Mouse (Mus musculus): ENCODE data around the gene Il17re. TPM values are rescaled to one million over a fixed set of nuclear protein-coding genes. Genes with fewer than 3 reads are reported as not detected.

Gene Il17re
- polyA plus RNA-seq, 1 experiment from 2014 or later: 8.4 TPM

- Histone ChIP-seq H3K4me1 (replicated peaks; ENCODE audit: control insufficient read depth, insufficient read depth, low read length) (no peaks in the 10 kb centered on the region), H3K9me3 (ENCODE audit: control insufficient read depth, low read length) (no peaks in the 10 kb centered on the region), H3K36me3 (ENCODE audit: control insufficient read depth, insufficient read depth, low read length) (peaks cover 88% of the 10 kb centered on the region), H3K4me3 (ENCODE audit: low read depth, low read length) (no peak overlapping the region), H3K27ac (ENCODE audit: low read depth) (no peak overlapping the region), H3K4me2 (ENCODE audit: low read length) (no peak overlapping the region), H3K9ac (ENCODE audit: low read length) (no peak overlapping the region), H3K27me3 (replicated peaks; ENCODE audit: control insufficient read depth, insufficient read depth, low read length) (no peaks in the 10 kb centered on the region)
- no peak for ATAC-seq (replicated peaks; ENCODE audit: low FRiP score, low TSS enrichment, low read depth)
- WGBS: 95% methylated on average over 8 of the region's 8 CpGs
- DNase-seq (ENCODE audit: low spot score): no peak
These were observed 59.3 kb downstream of the Il17re start for GRCm38 (mm10) chr6:113517434-113518080.

Small RNAs within 50 kb of the gene (microRNA-seq; reads per million reads assigned to microRNA genes)
- not detected for gene Gm24387

Other genes with a start within 250 kb of the Il17re start
- 36.3 and 40.8 TPM in 2 replicates for gene Mtmr14, start 220.6 kb upstream of the Il17re start, polyA plus RNA-seq (2014; fragmentation: Nextera tagmentation; extraction: Ambion mirVana)
- gene Cpne9, start 176.2 kb upstream of the Il17re start, polyA plus RNA-seq (2014; fragmentation: Nextera tagmentation; extraction: Ambion mirVana): 0.05 and 0.12 TPM in 2 replicates
- gene Brpf1, start 151.3 kb upstream of the Il17re start, polyA plus RNA-seq (2014; fragmentation: Nextera tagmentation; extraction: Ambion mirVana): 21.0 and 21.6 TPM in 2 replicates
- 12.7 and 14.2 TPM in 2 replicates for gene Ogg1, start 131.5 kb upstream of the Il17re start, polyA plus RNA-seq (2014; fragmentation: Nextera tagmentation; extraction: Ambion mirVana)
- 94.8 and 101 TPM in 2 replicates for gene Camk1, start 114.5 kb upstream of the Il17re start, polyA plus RNA-seq (2014; fragmentation: Nextera tagmentation; extraction: Ambion mirVana)
- gene Tada3, start 80.6 kb upstream of the Il17re start, polyA plus RNA-seq (2014; fragmentation: Nextera tagmentation; extraction: Ambion mirVana): 50.5 and 53.4 TPM in 2 replicates
- 221 and 234 TPM in 2 replicates for gene Arpc4, start 80.4 kb upstream of the Il17re start, polyA plus RNA-seq (2014; fragmentation: Nextera tagmentation; extraction: Ambion mirVana)
- 2.5 and 4.0 TPM in 2 replicates for gene Ttll3, start 69.2 kb upstream of the Il17re start, polyA plus RNA-seq (2014; fragmentation: Nextera tagmentation; extraction: Ambion mirVana)
- gene Rpusd3, start 39.1 kb upstream of the Il17re start, polyA plus RNA-seq (2014; fragmentation: Nextera tagmentation; extraction: Ambion mirVana): 21.9 and 27.4 TPM in 2 replicates
- gene Cidec, start 22.7 kb upstream of the Il17re start, polyA plus RNA-seq (2014; fragmentation: Nextera tagmentation; extraction: Ambion mirVana): 2.2 and 3.1 TPM in 2 replicates
- 80.0 and 84.6 TPM in 2 replicates for gene Jagn1, start 15.9 kb upstream of the Il17re start, polyA plus RNA-seq (2014; fragmentation: Nextera tagmentation; extraction: Ambion mirVana)
- 15.3 and 18.5 TPM in 2 replicates for gene Il17rc, start 12.9 kb downstream of the Il17re start, polyA plus RNA-seq (2014; fragmentation: Nextera tagmentation; extraction: Ambion mirVana)
- 20.1 and 20.2 TPM in 2 replicates for gene Creld1, start 24.8 kb downstream of the Il17re start, polyA plus RNA-seq (2014; fragmentation: Nextera tagmentation; extraction: Ambion mirVana)
- 0.26 and 0.32 TPM in 2 replicates for gene Prrt3, start 43.4 kb downstream of the Il17re start, polyA plus RNA-seq (2014; fragmentation: Nextera tagmentation; extraction: Ambion mirVana)
- 84.7 and 89.7 TPM in 2 replicates for gene Emc3, start 73.2 kb downstream of the Il17re start, polyA plus RNA-seq (2014; fragmentation: Nextera tagmentation; extraction: Ambion mirVana)
- 13.1 and 13.9 TPM in 2 replicates for gene Fancd2, start 73.2 kb downstream of the Il17re start, polyA plus RNA-seq (2014; fragmentation: Nextera tagmentation; extraction: Ambion mirVana)
- gene Fancd2os, start 142.2 kb downstream of the Il17re start, polyA plus RNA-seq (2014; fragmentation: Nextera tagmentation; extraction: Ambion mirVana): 0.20 and 0.22 TPM in 2 replicates
- 238 and 245 TPM in 2 replicates for gene Brk1, start 146.3 kb downstream of the Il17re start, polyA plus RNA-seq (2014; fragmentation: Nextera tagmentation; extraction: Ambion mirVana)
- 41.6 and 45.1 TPM in 2 replicates for gene Vhl, start 165.5 kb downstream of the Il17re start, polyA plus RNA-seq (2014; fragmentation: Nextera tagmentation; extraction: Ambion mirVana)
- 5.7 and 8.2 TPM in 2 replicates for gene Irak2, start 180.0 kb downstream of the Il17re start, polyA plus RNA-seq (2014; fragmentation: Nextera tagmentation; extraction: Ambion mirVana)
- gene Tatdn2, start 238.6 kb downstream of the Il17re start, polyA plus RNA-seq (2014; fragmentation: Nextera tagmentation; extraction: Ambion mirVana): 0.98 and 1.4 TPM in 2 replicates